Mouse (Mus musculus): Measurements from ENCODE around the gene Gm11011.
"Not testable (repeated sequence)": the region's sequence is repeated elsewhere in the genome, so short reads cannot be mapped to it uniquely, and the experiment has no call there.

GRCm38 (mm10) chr2:169587645-169588044, at the start of gene Gm11011:
- TF ChIP-seq GATA1, TAL1 (IDR thresholded peaks at IDR 0.05; ENCODE audit: low read length): not testable (repeated sequence)

All from erythroblast, embryonic 14.5 days (primary cell).